8 mouse cellular contexts compared by ENCODE assay signal in the genomic region with DNA sequence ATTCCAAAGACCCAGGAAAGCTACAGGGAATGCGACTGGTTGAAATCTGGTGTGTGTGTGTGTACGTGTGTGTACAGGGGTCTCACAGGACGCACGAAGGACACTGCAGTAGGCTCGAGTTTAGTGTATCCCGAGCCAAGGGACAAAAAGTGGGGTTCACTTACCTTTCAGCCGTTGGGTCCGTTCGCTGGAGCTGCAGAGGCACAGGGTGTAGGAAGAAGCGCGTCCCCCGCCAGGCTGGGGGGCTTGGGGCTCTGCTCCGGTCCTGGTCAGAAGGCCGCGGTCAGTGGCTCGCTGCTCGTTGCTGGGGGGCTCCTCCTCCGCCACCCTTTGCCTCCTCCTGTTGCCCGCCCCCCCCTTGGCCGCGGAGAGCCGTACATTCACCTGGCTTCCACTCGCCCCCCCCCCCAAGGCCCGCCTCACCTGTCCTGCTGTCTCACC. TPM values are rescaled to one million over a fixed set of nuclear protein-coding genes. Genes with fewer than 3 reads are reported as not detected.
DNase-seq lines count a peak whose midpoint lies in the region; ATAC-seq and TF ChIP-seq lines count a peak whose summit lies in the region.

No protein-coding gene starts in this region.

- H3K27ac ChIP-seq in left cerebral cortex, adult 2 months = peak overlapping the region; percentile 89
- H3K27ac ChIP-seq in forebrain, postnatal 0 days (ENCODE audit: low read depth, low read length) = no peak overlapping the region
- H3K27ac ChIP-seq in kidney, adult 2 months (ENCODE audit: insufficient read depth, low read depth, low read length) = peak overlapping the region; percentile 92
- peak overlapping the region; percentile 97 for H3K27ac ChIP-seq in lung, postnatal 0 days (ENCODE audit: low read length)
- peak overlapping the region; percentile 95 for H3K27ac ChIP-seq in stomach, embryonic 16.5 days (ENCODE audit: low read length)

- peaks cover 27% of the 10 kb centered on the region for H3K4me1 ChIP-seq in forebrain, postnatal 0 days (ENCODE audit: insufficient read depth)
- H3K4me1 ChIP-seq in kidney, adult 2 months (ENCODE audit: control insufficient read depth, insufficient read depth, low read length) = peaks cover 36% of the 10 kb centered on the region
- peaks cover 16% of the 10 kb centered on the region for H3K4me1 ChIP-seq in lung, postnatal 0 days (ENCODE audit: insufficient read depth, low read depth, low read length)
- peaks cover 40% of the 10 kb centered on the region for H3K4me1 ChIP-seq in stomach, embryonic 16.5 days (ENCODE audit: control insufficient read depth, insufficient read depth, low read length)

- no peak for DNase-seq in left cerebral cortex, adult 2 months (ENCODE audit: extremely low spot score in 1 of 2, low spot score in 2 of 2)
- no peak for DNase-seq in left cerebral cortex, adult 11 months (ENCODE audit: low spot score)
- DNase-seq in brain, embryonic 14.5 days (ENCODE audit: low read depth) = peak; percentile 11
- no peak for DNase-seq in forebrain, postnatal 0 days
- peak; percentile 65 for DNase-seq in kidney, adult 2 months
- no peak for DNase-seq in lung, postnatal 0 days (ENCODE audit: low spot score)
- DNase-seq in left cerebral cortex, adult 18-20 months (ENCODE audit: low spot score in 2 of 2) = no peak

- no peaks in the 10 kb centered on the region for H3K9me3 ChIP-seq in forebrain, postnatal 0 days (ENCODE audit: low read length)
- no peaks in the 10 kb centered on the region for H3K9me3 ChIP-seq in lung, postnatal 0 days (ENCODE audit: low read length)
- H3K9me3 ChIP-seq in stomach, embryonic 16.5 days (replicated peaks; ENCODE audit: control insufficient read depth, low read length) = no peaks in the 10 kb centered on the region

- H3K27me3 ChIP-seq in forebrain, postnatal 0 days (ENCODE audit: insufficient read depth, low read length) = peaks cover 8% of the 10 kb centered on the region; the same call in 1 of the 2 replicates
- H3K27me3 ChIP-seq in kidney, adult 2 months (replicated peaks; ENCODE audit: control insufficient read depth, insufficient read depth, low read length) = no peaks in the 10 kb centered on the region
- no peaks in the 10 kb centered on the region for H3K27me3 ChIP-seq in lung, postnatal 0 days (replicated peaks; ENCODE audit: insufficient read depth, low read length)
- H3K27me3 ChIP-seq in stomach, embryonic 16.5 days (ENCODE audit: control insufficient read depth, insufficient read depth, low read length) = no peaks in the 10 kb centered on the region

- intact Hi-C loops in left cerebral cortex, adult 2 months (cut with DNase I) = no loop called here

- WGBS in forebrain, postnatal 0 days = 0% methylated on average over 22 of the region's 24 CpGs
- WGBS in kidney, adult 2 months = under 1% methylated on average over 18 of the region's 24 CpGs
- WGBS in lung, postnatal 0 days = under 1% methylated on average over 17 of the region's 24 CpGs
- under 1% methylated on average over 23 of the region's 24 CpGs for WGBS in stomach, embryonic 16.5 days

- H3K4me2 ChIP-seq in forebrain, postnatal 0 days (ENCODE audit: low read depth) = peak overlapping the region; percentile 96
- H3K4me2 ChIP-seq in lung, postnatal 0 days (replicated peaks; ENCODE audit: low read depth, low read length) = peak overlapping the region; percentile 99
- peak overlapping the region; percentile 100 for H3K4me2 ChIP-seq in stomach, embryonic 16.5 days (ENCODE audit: low read depth, low read length)

- no peak for TF ChIP-seq CTCF in left cerebral cortex, adult 2 months (IDR thresholded peaks at IDR 0.05)
- TF ChIP-seq CTCF in brain, embryonic 14.5 days (IDR thresholded peaks at IDR 0.05; ENCODE audit: borderline replicate concordance, extremely low read depth, insufficient read depth, insufficient read length) = no peak
- TF ChIP-seq CTCF in forebrain, postnatal 0 days (IDR thresholded peaks at IDR 0.05; ENCODE audit: low read depth) = no peak
- no peak for TF ChIP-seq CTCF in kidney, adult 2 months (conservative IDR thresholded peaks at IDR 0.05; ENCODE audit: insufficient read depth, insufficient read length, low read depth, low read length)
- no peak for TF ChIP-seq CTCF in lung, postnatal 0 days (IDR thresholded peaks at IDR 0.05)

- TF ChIP-seq POLR2A in brain, embryonic 14.5 days (IDR thresholded peaks at IDR 0.05; ENCODE audit: borderline replicate concordance, extremely low read depth, insufficient read depth, insufficient read length, poor library complexity, severe bottlenecking) = no peak
- no peak for TF ChIP-seq POLR2A in kidney, adult 2 months (IDR thresholded peaks at IDR 0.05; ENCODE audit: low read depth, low read length)

- ATAC-seq in forebrain, postnatal 0 days = no peak
- ATAC-seq in lung, postnatal 0 days = no peak
- no peak for ATAC-seq in stomach, embryonic 16.5 days (ENCODE audit: insufficient read depth, low FRiP score)

- TF ChIP-seq EP300 in lung, postnatal 0 days (IDR thresholded peaks at IDR 0.05) = no peak

- H3K9ac ChIP-seq in forebrain, postnatal 0 days = peak overlapping the region; percentile 10; the same call in 1 of the 2 replicates
- H3K9ac ChIP-seq in lung, postnatal 0 days (replicated peaks; ENCODE audit: low read depth) = peak overlapping the region; percentile 77
- peak overlapping the region; percentile 90 for H3K9ac ChIP-seq in stomach, embryonic 16.5 days (ENCODE audit: low read length)

- no peaks in the 10 kb centered on the region for H3K36me3 ChIP-seq in forebrain, postnatal 0 days (ENCODE audit: insufficient read depth)
- H3K36me3 ChIP-seq in kidney, adult 2 months (ENCODE audit: control insufficient read depth, insufficient read depth, low read length) = no peaks in the 10 kb centered on the region
- no peaks in the 10 kb centered on the region for H3K36me3 ChIP-seq in lung, postnatal 0 days (ENCODE audit: insufficient read depth, low read length)
- no peaks in the 10 kb centered on the region for H3K36me3 ChIP-seq in stomach, embryonic 16.5 days (ENCODE audit: control insufficient read depth, insufficient read depth, low read length)

- peak overlapping the region; percentile 64 for H3K4me3 ChIP-seq in left cerebral cortex, adult 2 months
- H3K4me3 ChIP-seq in forebrain, postnatal 0 days (ENCODE audit: low read depth, low read length) = peak overlapping the region; percentile 38
- H3K4me3 ChIP-seq in kidney, adult 2 months (ENCODE audit: insufficient read depth, low read depth, low read length) = peak overlapping the region; percentile 83
- H3K4me3 ChIP-seq in lung, postnatal 0 days (ENCODE audit: low read depth, low read length) = peak overlapping the region; percentile 78
- H3K4me3 ChIP-seq in stomach, embryonic 16.5 days (replicated peaks; ENCODE audit: low read length) = peak overlapping the region; percentile 81

RNA-seq across cellular contexts. Expression of a gene that starts 1.7 kb away (rescaled TPM):
- 10 to 100 TPM; 12.4 to 13.2 TPM for total RNA-seq in left cerebral cortex, adult 2 months (2021)
- polyA plus RNA-seq in brain, embryonic 14.5 days (2012; rRNA removed) = 2.4 and 2.8 TPM in 2 replicates
- total RNA-seq in forebrain, postnatal 0 days (2014; rRNA removed) = 2.1 and 4.9 TPM in 2 replicates
- polyA plus RNA-seq in forebrain, postnatal 0 days (2015; fragmentation: Nextera tagmentation; extraction: Ambion mirVana) = 0.33 and 0.75 TPM in 2 replicates
- polyA plus RNA-seq in kidney, adult 2 months (2012; rRNA removed) = 54.3 and 58.8 TPM in 2 replicates
- polyA plus RNA-seq in lung, postnatal 0 days (2015; fragmentation: Nextera tagmentation; extraction: Ambion mirVana) = 6.4 and 7.3 TPM in 2 replicates
- 8.0 and 9.2 TPM in 2 replicates for polyA plus RNA-seq in stomach, embryonic 16.5 days (2015; fragmentation: Nextera tagmentation; extraction: Ambion mirVana)
- 10 to 100 TPM; 13.6 to 15.5 TPM for total RNA-seq in left cerebral cortex, adult 18-20 months (2021)

RNA-seq across cellular contexts. Expression of a gene that starts 9.7 kb away (rescaled TPM):
- total RNA-seq in left cerebral cortex, adult 2 months (2021) = 1 to 10 TPM; 1.1 to 3.5 TPM
- 4.6 and 5.2 TPM in 2 replicates for polyA plus RNA-seq in brain, embryonic 14.5 days (2012; rRNA removed)
- total RNA-seq in forebrain, postnatal 0 days (2014; rRNA removed) = 4.2 TPM in 1 of 2 replicates, not detected in the other
- polyA plus RNA-seq in forebrain, postnatal 0 days (2015; fragmentation: Nextera tagmentation; extraction: Ambion mirVana) = 0.40 TPM in 1 of 2 replicates, not detected in the other
- polyA plus RNA-seq in kidney, adult 2 months (2012; rRNA removed) = 0.15 TPM in 1 of 2 replicates, not detected in the other
- not detected in 2 replicates for polyA plus RNA-seq in lung, postnatal 0 days (2015; fragmentation: Nextera tagmentation; extraction: Ambion mirVana)
- polyA plus RNA-seq in stomach, embryonic 16.5 days (2015; fragmentation: Nextera tagmentation; extraction: Ambion mirVana) = not detected in 2 replicates
- total RNA-seq in left cerebral cortex, adult 18-20 months (2021) = 1 to 10 TPM; 3.8 to 6.4 TPM

RNA-seq across cellular contexts. Expression of a gene that starts 18.8 kb away (rescaled TPM):
- total RNA-seq in left cerebral cortex, adult 2 months (2021) = 10 to 100 TPM; 34.5 to 37.8 TPM
- 39.4 and 53.9 TPM in 2 replicates for polyA plus RNA-seq in brain, embryonic 14.5 days (2012; rRNA removed)
- total RNA-seq in forebrain, postnatal 0 days (2014; rRNA removed) = 25.6 and 34.9 TPM in 2 replicates
- 30.9 and 31.5 TPM in 2 replicates for polyA plus RNA-seq in forebrain, postnatal 0 days (2015; fragmentation: Nextera tagmentation; extraction: Ambion mirVana)
- 54.6 and 56.7 TPM in 2 replicates for polyA plus RNA-seq in kidney, adult 2 months (2012; rRNA removed)
- polyA plus RNA-seq in lung, postnatal 0 days (2015; fragmentation: Nextera tagmentation; extraction: Ambion mirVana) = 17.9 and 18.2 TPM in 2 replicates
- 27.5 and 28.6 TPM in 2 replicates for polyA plus RNA-seq in stomach, embryonic 16.5 days (2015; fragmentation: Nextera tagmentation; extraction: Ambion mirVana)
- 10 to 100 TPM; 31.6 to 36.0 TPM for total RNA-seq in left cerebral cortex, adult 18-20 months (2021)

RNA-seq across cellular contexts. Expression of a gene that starts 25.3 kb away (rescaled TPM):
- 1 to 10 TPM; 1.8 to 2.3 TPM for total RNA-seq in left cerebral cortex, adult 2 months (2021)
- polyA plus RNA-seq in brain, embryonic 14.5 days (2012; rRNA removed) = 79.8 and 129 TPM in 2 replicates
- 24.5 and 27.3 TPM in 2 replicates for total RNA-seq in forebrain, postnatal 0 days (2014; rRNA removed)
- 93.9 and 109 TPM in 2 replicates for polyA plus RNA-seq in forebrain, postnatal 0 days (2015; fragmentation: Nextera tagmentation; extraction: Ambion mirVana)
- polyA plus RNA-seq in kidney, adult 2 months (2012; rRNA removed) = 6.8 and 7.3 TPM in 2 replicates
- polyA plus RNA-seq in lung, postnatal 0 days (2015; fragmentation: Nextera tagmentation; extraction: Ambion mirVana) = 75.5 and 83.0 TPM in 2 replicates
- polyA plus RNA-seq in stomach, embryonic 16.5 days (2015; fragmentation: Nextera tagmentation; extraction: Ambion mirVana) = 322 and 323 TPM in 2 replicates
- total RNA-seq in left cerebral cortex, adult 18-20 months (2021) = 1 to 10 TPM; 2.2 to 2.7 TPM

RNA-seq across cellular contexts. Expression of a gene that starts 25.4 kb away (rescaled TPM):
- 10 to 100 TPM; 12.9 to 16.4 TPM for total RNA-seq in left cerebral cortex, adult 2 months (2021)
- polyA plus RNA-seq in brain, embryonic 14.5 days (2012; rRNA removed) = 29.5 and 30.2 TPM in 2 replicates
- 15.8 and 19.8 TPM in 2 replicates for total RNA-seq in forebrain, postnatal 0 days (2014; rRNA removed)
- polyA plus RNA-seq in forebrain, postnatal 0 days (2015; fragmentation: Nextera tagmentation; extraction: Ambion mirVana) = 11.3 and 11.8 TPM in 2 replicates
- polyA plus RNA-seq in kidney, adult 2 months (2012; rRNA removed) = 53.2 and 57.2 TPM in 2 replicates
- 52.6 and 55.7 TPM in 2 replicates for polyA plus RNA-seq in lung, postnatal 0 days (2015; fragmentation: Nextera tagmentation; extraction: Ambion mirVana)
- polyA plus RNA-seq in stomach, embryonic 16.5 days (2015; fragmentation: Nextera tagmentation; extraction: Ambion mirVana) = 96.5 and 103 TPM in 2 replicates
- 10 to 100 TPM; 15.0 to 15.6 TPM for total RNA-seq in left cerebral cortex, adult 18-20 months (2021)

Comparison
In these comparisons a context has a peak if more than half of its experiments do, and no peak if none do; other contexts are left out.
1. DNase-seq: peak in brain, embryonic 14.5 days (single experiment) and kidney, adult 2 months (single experiment); none in left cerebral cortex, adult 2 months (0 of 2), left cerebral cortex, adult 11 months (single experiment), forebrain, postnatal 0 days (single experiment), lung, postnatal 0 days (single experiment) and left cerebral cortex, adult 18-20 months (0 of 2).
2. H3K9ac ChIP-seq: peak in every context shown above with its lines; median percentile 90 in stomach, embryonic 16.5 days; 77 in lung, postnatal 0 days; 10 in forebrain, postnatal 0 days.
3. Peak in every context shown above with its lines, with median percentiles within 50 percentile points of each other: H3K4me3 ChIP-seq and H3K4me2 ChIP-seq.